In genomic region chr15:4056627-4057026, GRCm38 (mm10) we compare ENCODE assay signal across 9 mouse cellular contexts. TPM values are rescaled to one million over a fixed set of nuclear protein-coding genes. Genes with fewer than 3 reads are reported as not detected.
DNase-seq lines count a peak whose midpoint lies in the region; ATAC-seq and TF ChIP-seq lines count a peak whose summit lies in the region.
"Had no signal": no experiment of that assay in that cellular context is flagged by ENCODE, and none has a peak within 500 bp of the region (broad histone marks: within the 10 kb centered on the region; RNA-seq: fewer than 3 reads in every experiment).

No protein-coding gene starts in this region.

- no peaks in the 10 kb centered on the region for H3K27me3 ChIP-seq in kidney, postnatal 0 days (ENCODE audit: insufficient read depth, low read length)
- H3K27me3 ChIP-seq in ES-Bruce4 (ENCODE audit: control insufficient read depth, insufficient read depth, low read length, poor library complexity, severe bottlenecking), result no peaks in the 10 kb centered on the region
- H3K27me3 ChIP-seq in heart, postnatal 0 days (ENCODE audit: control insufficient read depth, insufficient read depth, low read length), result no peaks in the 10 kb centered on the region
- no peaks in the 10 kb centered on the region for H3K27me3 ChIP-seq in midbrain, embryonic 15.5 days (replicated peaks)
- H3K27me3 ChIP-seq: embryonic facial prominence, embryonic 12.5 days; limb, embryonic 15.5 days had no signal

- H3K36me3 ChIP-seq in kidney, postnatal 0 days (ENCODE audit: insufficient read depth, low read length), result peaks cover 41% of the 10 kb centered on the region
- peaks cover 4% of the 10 kb centered on the region for H3K36me3 ChIP-seq in ES-Bruce4 (ENCODE audit: control insufficient read depth, insufficient read depth, low read length, poor library complexity, severe bottlenecking)
- peaks cover 77% of the 10 kb centered on the region for H3K36me3 ChIP-seq in heart, postnatal 0 days (replicated peaks; ENCODE audit: control insufficient read depth, insufficient read depth, low read length)
- peaks cover 8% of the 10 kb centered on the region; the same call in 1 of the 2 replicates for H3K36me3 ChIP-seq in midbrain, embryonic 15.5 days (replicated peaks)

- H3K4me2 ChIP-seq in kidney, postnatal 0 days (ENCODE audit: low read length), result no peak overlapping the region
- H3K4me2 ChIP-seq in heart, postnatal 0 days (ENCODE audit: low read depth, low read length), result no peak overlapping the region
- H3K4me2 ChIP-seq in midbrain, embryonic 15.5 days, result no peak overlapping the region
- H3K4me2 ChIP-seq: embryonic facial prominence, embryonic 12.5 days; limb, embryonic 15.5 days had no signal

- 17% methylated on average over 5 of the region's 5 CpGs for WGBS in kidney, postnatal 0 days
- 20% methylated on average over 5 of the region's 5 CpGs for WGBS in heart, postnatal 0 days
- WGBS in midbrain, embryonic 15.5 days, result 20% methylated on average over 5 of the region's 5 CpGs

- H3K27ac ChIP-seq in kidney, postnatal 0 days, result no peak overlapping the region
- H3K27ac ChIP-seq in ES-Bruce4 (ENCODE audit: insufficient read depth, low read length), result no peak overlapping the region
- H3K27ac ChIP-seq in heart, postnatal 0 days (ENCODE audit: low read depth), result no peak overlapping the region
- no peak overlapping the region for H3K27ac ChIP-seq in midbrain, embryonic 15.5 days
- H3K27ac ChIP-seq: embryonic facial prominence, embryonic 12.5 days; limb, embryonic 15.5 days had no signal

- H3K9me3 ChIP-seq in kidney, postnatal 0 days (replicated peaks; ENCODE audit: low read length), result no peaks in the 10 kb centered on the region
- H3K9me3 ChIP-seq in ES-Bruce4 (replicated peaks; ENCODE audit: control insufficient read depth, insufficient read depth, low read length, poor library complexity, severe bottlenecking), result no peaks in the 10 kb centered on the region
- H3K9me3 ChIP-seq in heart, postnatal 0 days (replicated peaks; ENCODE audit: control insufficient read depth, low read length), result no peaks in the 10 kb centered on the region
- no peaks in the 10 kb centered on the region for H3K9me3 ChIP-seq in midbrain, embryonic 15.5 days
- H3K9me3 ChIP-seq: embryonic facial prominence, embryonic 12.5 days; limb, embryonic 15.5 days had no signal

- H3K4me1 ChIP-seq in kidney, postnatal 0 days (replicated peaks; ENCODE audit: insufficient read depth, low read length), result no peaks in the 10 kb centered on the region
- H3K4me1 ChIP-seq in ES-Bruce4 (ENCODE audit: control insufficient read depth, insufficient read depth, low read length), result no peaks in the 10 kb centered on the region
- no peaks in the 10 kb centered on the region for H3K4me1 ChIP-seq in heart, postnatal 0 days (ENCODE audit: control insufficient read depth, insufficient read depth)
- no peaks in the 10 kb centered on the region for H3K4me1 ChIP-seq in midbrain, embryonic 15.5 days
- H3K4me1 ChIP-seq: embryonic facial prominence, embryonic 12.5 days; limb, embryonic 15.5 days had no signal

- peak; percentile 72 for TF ChIP-seq CTCF in kidney, postnatal 0 days (IDR thresholded peaks at IDR 0.05; ENCODE audit: low read depth)
- TF ChIP-seq CTCF in ES-Bruce4 (IDR thresholded peaks at IDR 0.05; ENCODE audit: low read depth, low read length), result peak; percentile 34
- peak; percentile 72 for TF ChIP-seq CTCF in heart, postnatal 0 days (IDR thresholded peaks at IDR 0.05; ENCODE audit: low read depth)

- DNase-seq in kidney, postnatal 0 days (ENCODE audit: low spot score), result peak; percentile 69
- no peak for DNase-seq in kidney, adult 11 months
- DNase-seq in brain, embryonic 18.5 days (ENCODE audit: low read depth, low spot score), result peak; percentile 22
- DNase-seq in heart, postnatal 0 days (ENCODE audit: low spot score), result peak; percentile 50
- no peak for DNase-seq in B cell, adult 2 months

- TF ChIP-seq EP300 in ES-Bruce4 (IDR thresholded peaks at IDR 0.05; ENCODE audit: insufficient read depth, low read depth, low read length), result no peak
- TF ChIP-seq EP300 in heart, postnatal 0 days (IDR thresholded peaks at IDR 0.05; ENCODE audit: low read depth), result no peak

- ATAC-seq in kidney, postnatal 0 days (replicated peaks; ENCODE audit: low FRiP score, low read depth), result 0 out of 2 replicates have a peak, but pooled peaks have one; percentile 40
- ATAC-seq in heart, postnatal 0 days (ENCODE audit: insufficient read depth, low read depth), result no peak
- ATAC-seq in midbrain, embryonic 15.5 days (replicated peaks), result peak; percentile 91

- H3K4me3 ChIP-seq in kidney, postnatal 0 days (replicated peaks; ENCODE audit: low read depth, low read length), result no peak overlapping the region
- no peak overlapping the region for H3K4me3 ChIP-seq in ES-Bruce4 (ENCODE audit: low read depth, low read length)
- no peak overlapping the region for H3K4me3 ChIP-seq in heart, postnatal 0 days (ENCODE audit: low read depth, low read length)
- H3K4me3 ChIP-seq in midbrain, embryonic 15.5 days, result no peak overlapping the region
- H3K4me3 ChIP-seq: embryonic facial prominence, embryonic 12.5 days; limb, embryonic 15.5 days had no signal

- no peak for TF ChIP-seq POLR2A in ES-Bruce4 (IDR thresholded peaks at IDR 0.05; ENCODE audit: insufficient read depth, low read length)

- H3K9ac ChIP-seq in kidney, postnatal 0 days (ENCODE audit: low read depth, low read length), result no peak overlapping the region
- H3K9ac ChIP-seq in ES-Bruce4 (ENCODE audit: low read depth, poor library complexity, severe bottlenecking), result no peak overlapping the region
- H3K9ac ChIP-seq in heart, postnatal 0 days (replicated peaks; ENCODE audit: low read depth, low read length), result no peak overlapping the region
- no peak overlapping the region for H3K9ac ChIP-seq in midbrain, embryonic 15.5 days
- H3K9ac ChIP-seq: embryonic facial prominence, embryonic 12.5 days; limb, embryonic 15.5 days had no signal

RNA-seq across cellular contexts. Expression of gene Oxct1, which starts 30.4 kb away (rescaled TPM):
- 403 and 438 TPM in 2 replicates for polyA plus RNA-seq in kidney, postnatal 0 days (2015; fragmentation: Nextera tagmentation; extraction: Ambion mirVana)
- 31.9 and 45.8 TPM in 2 replicates for polyA plus RNA-seq in ES-Bruce4 (2011; ENCODE audit: insufficient read depth, insufficient read length, low read depth, missing spikeins)
- total RNA-seq in heart, postnatal 0 days (2014; rRNA removed; ENCODE audit: low replicate concordance), result 262 and 335 TPM in 2 replicates
- polyA plus RNA-seq in heart, postnatal 0 days (2015; fragmentation: Nextera tagmentation; extraction: Ambion mirVana), result 301 and 332 TPM in 2 replicates
- polyA plus RNA-seq in midbrain, embryonic 15.5 days (2015; fragmentation: Nextera tagmentation; extraction: Ambion mirVana), result 285 and 301 TPM in 2 replicates

Comparison
In these comparisons a context has a peak if more than half of its experiments do, and no peak if none do; other contexts are left out.
1. DNase-seq: peak in kidney, postnatal 0 days (single experiment), brain, embryonic 18.5 days (single experiment) and heart, postnatal 0 days (single experiment); none in kidney, adult 11 months (single experiment) and B cell, adult 2 months (0 of 2).
2. Peak in every context shown above with its lines, with median percentiles within 50 percentile points of each other: CTCF ChIP-seq.